Mouse (Mus musculus): ENCODE data around the gene Pla2g4a. TPM values are rescaled to one million over a fixed set of nuclear protein-coding genes. Genes with fewer than 3 reads are reported as not detected.

Pla2g4a gene
- polyA plus RNA-seq, 1 experiment from 2014 or later = 2.1 TPM

DNA sequence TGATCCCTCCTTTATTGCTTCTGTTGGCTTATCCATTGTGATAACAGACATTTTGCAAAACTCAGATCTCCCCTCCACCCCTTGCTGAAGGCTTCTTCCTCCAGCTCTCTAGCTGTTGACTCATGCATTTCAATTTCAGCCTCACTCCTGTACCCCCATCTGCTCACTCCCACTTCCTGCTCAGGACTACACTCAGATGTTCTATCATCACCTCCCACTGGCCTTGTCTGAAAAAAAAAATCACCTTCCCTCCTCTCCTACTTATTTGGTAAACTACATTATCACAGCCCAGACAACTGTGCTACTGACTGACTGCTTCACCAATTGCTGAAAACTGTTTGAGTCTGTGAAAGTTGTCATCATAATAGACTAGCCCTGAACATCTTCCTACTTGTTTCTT lies 93.8 kb downstream of the Pla2g4a start:
- Histone ChIP-seq H3K4me1 (replicated peaks; ENCODE audit: control insufficient read depth, insufficient read depth, low read length) (no peaks in the 10 kb centered on the region), H3K9ac (no peak overlapping the region), H3K27ac (no peak overlapping the region), H3K4me2 (replicated peaks) (no peak overlapping the region), H3K27me3 (ENCODE audit: control insufficient read depth, insufficient read depth, low read length) (no peaks in the 10 kb centered on the region), H3K4me3 (replicated peaks; ENCODE audit: low read length) (no peak overlapping the region), H3K36me3 (replicated peaks; ENCODE audit: control insufficient read depth, insufficient read depth) (no peaks in the 10 kb centered on the region), H3K9me3 (ENCODE audit: control insufficient read depth, low read length) (no peaks in the 10 kb centered on the region)
- DNase-seq (ENCODE audit: low spot score) = no peak
- ATAC-seq (ENCODE audit: low FRiP score) = no peak

GRCm38 (mm10) chr1:149866202-149866601 lies 94.9 kb downstream of the Pla2g4a start:
- no peaks in the 10 kb centered on the region for H3K36me3 ChIP-seq (replicated peaks; ENCODE audit: control insufficient read depth, insufficient read depth)
- H3K27ac ChIP-seq = no peak overlapping the region
- no peak for ATAC-seq (ENCODE audit: low FRiP score)
- DNase-seq (ENCODE audit: low spot score) = no peak
- no peak overlapping the region for H3K4me3 ChIP-seq (replicated peaks; ENCODE audit: low read length)
- H3K4me2 ChIP-seq (replicated peaks) = no peak overlapping the region
- no peaks in the 10 kb centered on the region for H3K9me3 ChIP-seq (ENCODE audit: control insufficient read depth, low read length)
- no peaks in the 10 kb centered on the region for H3K27me3 ChIP-seq (ENCODE audit: control insufficient read depth, insufficient read depth, low read length)
- no peak overlapping the region for H3K9ac ChIP-seq
- no peaks in the 10 kb centered on the region for H3K4me1 ChIP-seq (replicated peaks; ENCODE audit: control insufficient read depth, insufficient read depth, low read length)
- 97% methylated on average over 3 of the region's 3 CpGs for WGBS

DNA sequence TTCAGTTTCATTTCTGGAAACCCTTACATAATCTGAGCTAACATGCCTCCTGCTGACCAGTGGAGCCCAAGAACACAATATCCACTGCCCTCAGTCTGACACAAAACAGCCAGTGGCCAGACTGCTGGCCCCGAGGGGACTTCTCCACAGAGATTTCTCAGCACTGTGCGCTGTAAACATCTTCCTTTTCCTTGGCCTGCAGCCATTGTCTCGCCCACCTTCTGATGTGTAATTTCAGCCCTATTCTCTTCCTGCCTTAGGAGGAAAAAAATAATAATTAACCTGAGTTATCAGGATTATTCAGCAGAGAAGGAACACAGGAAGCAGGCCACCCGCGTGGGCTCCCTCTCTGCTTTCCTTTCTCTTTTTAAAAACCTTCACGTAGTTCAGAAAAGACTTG lies 98.3 kb downstream of the Pla2g4a start:
- no peaks in the 10 kb centered on the region for H3K4me1 ChIP-seq (replicated peaks; ENCODE audit: control insufficient read depth, insufficient read depth, low read length)
- WGBS = 64% methylated on average over 6 of the region's 6 CpGs

GRCm38 (mm10) chr1:149862181-149862580 lies 98.9 kb downstream of the Pla2g4a start:
- H3K9me3 ChIP-seq (ENCODE audit: control insufficient read depth, low read length) = no peaks in the 10 kb centered on the region
- no peaks in the 10 kb centered on the region for H3K4me1 ChIP-seq (replicated peaks; ENCODE audit: control insufficient read depth, insufficient read depth, low read length)

More for the DNA sequence above, 98.3 kb downstream of the Pla2g4a start:
- no peak for ATAC-seq (ENCODE audit: low FRiP score)
- Histone ChIP-seq H3K27ac (no peak overlapping the region), H3K9ac (no peak overlapping the region), H3K4me3 (replicated peaks; ENCODE audit: low read length) (no peak overlapping the region), H3K4me2 (replicated peaks) (no peak overlapping the region), H3K27me3 (ENCODE audit: control insufficient read depth, insufficient read depth, low read length) (no peaks in the 10 kb centered on the region), H3K9me3 (ENCODE audit: control insufficient read depth, low read length) (no peaks in the 10 kb centered on the region), H3K36me3 (replicated peaks; ENCODE audit: control insufficient read depth, insufficient read depth) (no peaks in the 10 kb centered on the region)
- no peak for DNase-seq (ENCODE audit: low spot score)

GRCm38 (mm10) chr1:149861543-149861942 lies 99.5 kb downstream of the Pla2g4a start:
- H3K36me3 ChIP-seq (replicated peaks; ENCODE audit: control insufficient read depth, insufficient read depth) = no peaks in the 10 kb centered on the region
- WGBS = 83% methylated on average over 2 of the region's 2 CpGs
- H3K4me1 ChIP-seq (replicated peaks; ENCODE audit: control insufficient read depth, insufficient read depth, low read length) = no peaks in the 10 kb centered on the region
- H3K4me2 ChIP-seq (replicated peaks) = no peak overlapping the region
- no peak overlapping the region for H3K27ac ChIP-seq
- H3K27me3 ChIP-seq (ENCODE audit: control insufficient read depth, insufficient read depth, low read length) = no peaks in the 10 kb centered on the region
- H3K9me3 ChIP-seq (ENCODE audit: control insufficient read depth, low read length) = no peaks in the 10 kb centered on the region
- H3K9ac ChIP-seq = no peak overlapping the region
- ATAC-seq (ENCODE audit: low FRiP score) (no peak), DNase-seq (ENCODE audit: low spot score) (no peak)
- no peak overlapping the region for H3K4me3 ChIP-seq (replicated peaks; ENCODE audit: low read length)

More at GRCm38 (mm10) chr1:149862181-149862580, 98.9 kb downstream of the Pla2g4a start:
- H3K9ac ChIP-seq = no peak overlapping the region
- DNase-seq (ENCODE audit: low spot score) = no peak
- no peak overlapping the region for H3K4me3 ChIP-seq (replicated peaks; ENCODE audit: low read length)
- H3K36me3 ChIP-seq (replicated peaks; ENCODE audit: control insufficient read depth, insufficient read depth) = no peaks in the 10 kb centered on the region
- no peak for ATAC-seq (ENCODE audit: low FRiP score)
- no peaks in the 10 kb centered on the region for H3K27me3 ChIP-seq (ENCODE audit: control insufficient read depth, insufficient read depth, low read length)
- no peak overlapping the region for H3K4me2 ChIP-seq (replicated peaks)
- 84% methylated on average over 2 of the region's 2 CpGs for WGBS
- H3K27ac ChIP-seq = no peak overlapping the region

DNA sequence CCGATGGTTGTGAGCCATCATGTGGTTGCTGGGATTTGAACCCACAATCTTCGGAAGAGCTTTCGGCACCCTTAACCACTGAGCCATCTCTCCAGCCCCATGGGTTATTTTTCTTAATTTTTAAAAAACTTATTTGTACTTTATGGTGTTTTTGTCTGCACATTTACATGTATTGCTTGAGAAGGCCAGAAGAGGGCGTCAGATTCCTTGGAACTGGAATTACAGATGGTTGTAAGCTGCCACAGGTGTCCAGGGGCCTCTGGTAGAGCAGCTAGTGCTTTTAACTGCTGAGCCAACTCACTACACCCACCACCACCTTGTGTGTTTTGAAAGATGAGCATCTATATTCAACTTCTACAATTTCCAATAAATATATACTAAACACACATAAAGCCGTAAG lies 102.4 kb downstream of the Pla2g4a start:
- H3K4me2 ChIP-seq (replicated peaks) = no peak overlapping the region
- H3K4me3 ChIP-seq (replicated peaks; ENCODE audit: low read length) = no peak overlapping the region
- no peak overlapping the region for H3K9ac ChIP-seq
- DNase-seq (ENCODE audit: low spot score) (no peak), ATAC-seq (ENCODE audit: low FRiP score) (no peak)
- H3K4me1 ChIP-seq (replicated peaks; ENCODE audit: control insufficient read depth, insufficient read depth, low read length) = no peaks in the 10 kb centered on the region
- no peaks in the 10 kb centered on the region for H3K9me3 ChIP-seq (ENCODE audit: control insufficient read depth, low read length)
- H3K27me3 ChIP-seq (ENCODE audit: control insufficient read depth, insufficient read depth, low read length) = no peaks in the 10 kb centered on the region
- H3K27ac ChIP-seq = no peak overlapping the region
- 78% methylated on average over 5 of the region's 5 CpGs for WGBS
- no peaks in the 10 kb centered on the region for H3K36me3 ChIP-seq (replicated peaks; ENCODE audit: control insufficient read depth, insufficient read depth)

GRCm38 (mm10) chr1:149856720-149857119 lies 104.4 kb downstream of the Pla2g4a start:
- no peak for DNase-seq (ENCODE audit: low spot score)
- Histone ChIP-seq H3K36me3 (replicated peaks; ENCODE audit: control insufficient read depth, insufficient read depth) (no peaks in the 10 kb centered on the region), H3K9me3 (ENCODE audit: control insufficient read depth, low read length) (no peaks in the 10 kb centered on the region), H3K4me3 (replicated peaks; ENCODE audit: low read length) (no peak overlapping the region), H3K27ac (no peak overlapping the region), H3K4me2 (replicated peaks) (no peak overlapping the region), H3K27me3 (ENCODE audit: control insufficient read depth, insufficient read depth, low read length) (no peaks in the 10 kb centered on the region), H3K4me1 (replicated peaks; ENCODE audit: control insufficient read depth, insufficient read depth, low read length) (no peaks in the 10 kb centered on the region), H3K9ac (no peak overlapping the region)
- no peak for ATAC-seq (ENCODE audit: low FRiP score)
- 20% methylated on average over 9 of the region's 9 CpGs for WGBS

DNA sequence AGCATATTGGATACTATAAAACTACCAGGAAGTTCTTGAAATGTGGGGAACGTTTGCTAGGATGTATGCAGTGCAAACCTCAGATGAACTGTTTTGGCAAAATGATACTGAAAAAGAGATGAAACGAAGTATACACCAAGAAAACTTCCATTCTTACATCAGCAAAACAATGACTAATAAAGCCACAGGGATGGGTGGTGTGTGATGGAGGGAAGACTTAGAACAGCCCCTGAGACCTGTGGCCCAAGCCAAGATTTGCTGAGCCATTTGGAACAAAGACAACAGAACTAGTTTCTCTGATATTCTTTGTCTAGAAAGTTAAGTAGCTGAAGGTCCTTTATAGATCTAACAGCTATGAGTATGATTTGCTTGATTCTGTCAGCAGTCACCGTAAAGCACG lies 105.5 kb downstream of the Pla2g4a start:
- Histone ChIP-seq H3K9ac (no peak overlapping the region), H3K4me2 (replicated peaks) (no peak overlapping the region), H3K36me3 (replicated peaks; ENCODE audit: control insufficient read depth, insufficient read depth) (no peaks in the 10 kb centered on the region), H3K9me3 (ENCODE audit: control insufficient read depth, low read length) (no peaks in the 10 kb centered on the region), H3K27ac (no peak overlapping the region), H3K4me1 (replicated peaks; ENCODE audit: control insufficient read depth, insufficient read depth, low read length) (no peaks in the 10 kb centered on the region), H3K4me3 (replicated peaks; ENCODE audit: low read length) (no peak overlapping the region), H3K27me3 (ENCODE audit: control insufficient read depth, insufficient read depth, low read length) (no peaks in the 10 kb centered on the region)
- no peak for ATAC-seq (ENCODE audit: low FRiP score)
- WGBS = 82% methylated on average over 4 of the region's 4 CpGs
- no peak for DNase-seq (ENCODE audit: low spot score)

GRCm38 (mm10) chr1:149854867-149855266 lies 106.2 kb downstream of the Pla2g4a start:
- no peaks in the 10 kb centered on the region for H3K9me3 ChIP-seq (ENCODE audit: control insufficient read depth, low read length)

DNA sequence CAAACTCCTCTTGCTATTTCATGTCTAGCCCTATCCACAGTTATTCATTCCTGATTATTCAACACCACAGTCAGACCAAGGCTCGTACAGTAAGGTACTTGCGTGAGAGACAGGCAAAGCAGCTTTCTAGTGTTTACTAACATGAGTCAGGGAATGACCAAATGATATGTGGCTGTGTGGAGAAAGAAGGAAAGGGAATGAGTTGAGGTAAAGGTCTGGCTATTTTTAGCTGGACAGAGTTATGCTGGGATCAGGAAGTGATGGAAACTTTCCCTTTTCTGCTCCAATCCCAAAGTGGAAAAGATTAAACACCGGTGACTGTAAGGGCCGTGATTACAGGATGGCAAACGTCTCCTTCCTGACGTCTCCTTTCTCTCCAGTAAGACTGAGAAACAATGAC lies 114.4 kb downstream of the Pla2g4a start:
- no peak overlapping the region for H3K4me3 ChIP-seq (replicated peaks; ENCODE audit: low read length)
- H3K36me3 ChIP-seq (replicated peaks; ENCODE audit: control insufficient read depth, insufficient read depth) = no peaks in the 10 kb centered on the region
- H3K4me2 ChIP-seq (replicated peaks) = no peak overlapping the region
- no peak for DNase-seq (ENCODE audit: low spot score)
- H3K4me1 ChIP-seq (replicated peaks; ENCODE audit: control insufficient read depth, insufficient read depth, low read length) = no peaks in the 10 kb centered on the region
- no peak for ATAC-seq (ENCODE audit: low FRiP score)
- 82% methylated on average over 6 of the region's 6 CpGs for WGBS
- H3K9ac ChIP-seq = no peak overlapping the region
- no peak overlapping the region for H3K27ac ChIP-seq
- H3K27me3 ChIP-seq (ENCODE audit: control insufficient read depth, insufficient read depth, low read length) = no peaks in the 10 kb centered on the region
- H3K9me3 ChIP-seq (ENCODE audit: control insufficient read depth, low read length) = no peaks in the 10 kb centered on the region

More at GRCm38 (mm10) chr1:149854867-149855266, 106.2 kb downstream of the Pla2g4a start:
- Histone ChIP-seq H3K27ac (no peak overlapping the region), H3K4me2 (replicated peaks) (no peak overlapping the region), H3K4me3 (replicated peaks; ENCODE audit: low read length) (no peak overlapping the region), H3K27me3 (ENCODE audit: control insufficient read depth, insufficient read depth, low read length) (no peaks in the 10 kb centered on the region), H3K36me3 (replicated peaks; ENCODE audit: control insufficient read depth, insufficient read depth) (no peaks in the 10 kb centered on the region), H3K4me1 (replicated peaks; ENCODE audit: control insufficient read depth, insufficient read depth, low read length) (no peaks in the 10 kb centered on the region), H3K9ac (no peak overlapping the region)
- DNase-seq (ENCODE audit: low spot score) (no peak), ATAC-seq (ENCODE audit: low FRiP score) (no peak)
- 79% methylated on average over 7 of the region's 7 CpGs for WGBS
